8 mouse cellular contexts compared by ENCODE assay signal in the genomic region with DNA sequence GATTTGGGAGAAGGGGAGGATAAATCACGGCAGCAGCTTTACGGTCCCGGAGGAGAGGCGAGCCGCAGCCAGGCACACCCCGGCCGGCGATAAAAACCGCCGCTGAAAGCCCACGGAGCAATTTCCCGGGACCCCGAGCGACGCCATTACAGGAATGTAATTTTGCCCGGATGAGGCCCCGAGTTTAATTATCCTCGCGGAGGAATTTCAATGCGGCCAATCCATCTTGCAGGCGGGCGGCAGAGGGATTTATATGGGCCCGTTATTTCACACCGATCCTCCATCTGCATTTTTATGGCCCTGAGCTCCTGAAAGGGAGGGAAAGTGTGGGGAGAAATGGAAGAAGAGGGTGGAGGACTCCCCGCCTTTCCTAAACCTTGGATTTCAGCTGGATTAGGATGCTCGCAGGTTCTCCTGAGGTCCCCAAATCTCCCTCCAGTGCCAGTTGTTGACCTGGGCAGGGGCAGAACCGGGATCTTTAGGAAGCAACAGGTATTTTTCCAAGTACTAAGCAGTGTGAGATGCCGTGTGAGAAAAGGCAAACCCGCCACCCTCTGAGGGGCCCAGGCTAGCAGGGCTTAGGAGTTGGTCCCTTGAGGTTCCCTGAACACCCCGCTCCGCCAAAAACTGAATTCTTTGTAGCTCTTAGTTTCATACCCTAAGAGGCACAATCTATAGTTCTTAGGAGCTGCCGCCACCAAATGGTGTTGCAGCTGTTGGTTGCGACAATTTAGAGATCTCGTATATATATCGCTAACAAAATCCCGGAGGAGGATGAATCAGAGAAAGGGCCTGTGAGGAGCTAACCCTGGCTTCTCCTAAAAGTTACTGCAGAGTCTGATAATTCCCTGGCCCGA. TPM values are rescaled to one million over a fixed set of nuclear protein-coding genes. Genes with fewer than 3 reads are reported as not detected.
DNase-seq lines count a peak whose midpoint lies in the region; ATAC-seq and TF ChIP-seq lines count a peak whose summit lies in the region.

A gene (minus strand): TSS at position 138 of the 857 bp plus-strand sequence.

- in situ Hi-C loops in ES-E14 (cut with MboI; ENCODE audit: low sequenced_read_pairs in 2 of 2, unreplicated experiment in 2 of 2), result no loop called here

- H3K9me3 ChIP-seq in ES-E14 (ENCODE audit: control insufficient read depth, insufficient read depth, low read depth, low read length), result no peaks in the 10 kb centered on the region
- H3K9me3 ChIP-seq in forebrain, embryonic 10.5 days, result no peaks in the 10 kb centered on the region
- H3K9me3 ChIP-seq in heart, embryonic 16.5 days (replicated peaks; ENCODE audit: control insufficient read depth, low read length), result no peaks in the 10 kb centered on the region
- no peaks in the 10 kb centered on the region for H3K9me3 ChIP-seq in neural tube, embryonic 14.5 days (ENCODE audit: control insufficient read depth, low read length)

- H3K27ac ChIP-seq in ES-E14 (ENCODE audit: insufficient read depth, low read depth, low read length, poor library complexity, severe bottlenecking), result peak within 1 kb of the TSS; percentile 73
- peak within 1 kb of the TSS; percentile 100 for H3K27ac ChIP-seq in forebrain, embryonic 10.5 days
- H3K27ac ChIP-seq in heart, embryonic 16.5 days (ENCODE audit: low read length), result peak within 1 kb of the TSS; percentile 100
- H3K27ac ChIP-seq in neural tube, embryonic 14.5 days (ENCODE audit: low read depth, low read length), result peak within 1 kb of the TSS; percentile 97

- peak within 1 kb of the TSS; percentile 79 for H3K9ac ChIP-seq in ES-E14 (ENCODE audit: insufficient read depth, low read depth, low read length, poor library complexity, severe bottlenecking)
- H3K9ac ChIP-seq in heart, embryonic 16.5 days (ENCODE audit: low read length), result peak within 1 kb of the TSS; percentile 95
- peak within 1 kb of the TSS; percentile 74 for H3K9ac ChIP-seq in neural tube, embryonic 14.5 days (replicated peaks; ENCODE audit: low read depth, low read length)

- H3K27me3 ChIP-seq in forebrain, embryonic 10.5 days (ENCODE audit: poor library complexity, severe bottlenecking), result no peaks in the 10 kb centered on the region
- no peaks in the 10 kb centered on the region for H3K27me3 ChIP-seq in heart, embryonic 16.5 days (ENCODE audit: control insufficient read depth, insufficient read depth, low read length)
- no peaks in the 10 kb centered on the region for H3K27me3 ChIP-seq in neural tube, embryonic 14.5 days (ENCODE audit: control insufficient read depth, insufficient read depth, low read length)

- peak; percentile 26 for DNase-seq in ES-E14 (ENCODE audit: low read depth, low spot score)
- peak; percentile 28 for DNase-seq in adrenal gland, postnatal 25 days
- peak; percentile 64 for DNase-seq in forebrain, embryonic 10.5 days (ENCODE audit: extremely low spot score, low spot score)
- DNase-seq in kidney, postnatal 10 days, result peak; percentile 70
- DNase-seq in lung, adult 18-20 months, result peak; percentile 28 to 30
- peak; percentile 52 to 61 for DNase-seq in urinary bladder, postnatal 4 days (ENCODE audit: low spot score in 2 of 2)

- H3K4me3 ChIP-seq in ES-E14 (ENCODE audit: insufficient read depth in 1 of 2, low read depth in 1 of 2, low read length in 2 of 2, poor library complexity in 1 of 2, severe bottlenecking in 1 of 2), result peak within 1 kb of the TSS; percentile 44 to 61
- H3K4me3 ChIP-seq in forebrain, embryonic 10.5 days, result peak within 1 kb of the TSS; percentile 82
- peak within 1 kb of the TSS; percentile 68 for H3K4me3 ChIP-seq in heart, embryonic 16.5 days (ENCODE audit: low read length)
- peak within 1 kb of the TSS; percentile 39 for H3K4me3 ChIP-seq in neural tube, embryonic 14.5 days (ENCODE audit: low read depth, low read length)

- WGBS in forebrain, embryonic 10.5 days, result 3% methylated on average over 37 of the region's 37 CpGs
- WGBS in heart, embryonic 16.5 days, result 6% methylated on average over 37 of the region's 37 CpGs
- WGBS in neural tube, embryonic 14.5 days, result under 1% methylated on average over 37 of the region's 37 CpGs

- peaks cover 7% of the 10 kb centered on the region in 2 experiments for H3K4me1 ChIP-seq in ES-E14 (ENCODE audit: control insufficient read depth in 2 of 2, insufficient read depth in 2 of 2, low read length in 2 of 2, poor library complexity in 1 of 2)
- peaks cover 51% of the 10 kb centered on the region for H3K4me1 ChIP-seq in forebrain, embryonic 10.5 days
- peaks cover 30% of the 10 kb centered on the region for H3K4me1 ChIP-seq in heart, embryonic 16.5 days (ENCODE audit: control insufficient read depth, insufficient read depth, low read length)
- peaks cover 21% of the 10 kb centered on the region for H3K4me1 ChIP-seq in neural tube, embryonic 14.5 days (ENCODE audit: control insufficient read depth, insufficient read depth, low read length)

- no peak for ATAC-seq in heart, embryonic 16.5 days (replicated peaks; ENCODE audit: extremely low read depth, insufficient read depth, low FRiP score)
- ATAC-seq in neural tube, embryonic 14.5 days (ENCODE audit: low read depth), result peak; percentile 47

- peaks cover 15% of the 10 kb centered on the region for H3K36me3 ChIP-seq in ES-E14 (ENCODE audit: control insufficient read depth, insufficient read depth, low read length, poor library complexity, severe bottlenecking)
- H3K36me3 ChIP-seq in forebrain, embryonic 10.5 days (replicated peaks), result peaks cover 21% of the 10 kb centered on the region
- peaks cover 5% of the 10 kb centered on the region; the same call in 1 of the 2 replicates for H3K36me3 ChIP-seq in heart, embryonic 16.5 days (ENCODE audit: control insufficient read depth, insufficient read depth)
- H3K36me3 ChIP-seq in neural tube, embryonic 14.5 days (ENCODE audit: control insufficient read depth, insufficient read depth, low read length), result 0 out of 2 replicates have a peak, but pooled peaks cover under 1% of the 10 kb centered on the region

- peak within 1 kb of the TSS; percentile 95 for H3K4me2 ChIP-seq in heart, embryonic 16.5 days (ENCODE audit: low read depth, low read length)
- H3K4me2 ChIP-seq in neural tube, embryonic 14.5 days (ENCODE audit: low read depth, low read length), result peak within 1 kb of the TSS; percentile 71

TF ChIP-seq in ES-E14, 5 proteins besides CTCF, POLR2A, EP300 and RAD21:
- TF ChIP-seq MAFK (IDR thresholded peaks at IDR 0.05; ENCODE audit: insufficient read depth, low read depth, low read length) (no peak), ZC3H11A (IDR thresholded peaks at IDR 0.05; ENCODE audit: borderline replicate concordance, low read depth, low read length) (no peak), CHD2 (IDR thresholded peaks at IDR 0.05; ENCODE audit: low read depth, low read length) (no peak), ZNF384 (IDR thresholded peaks at IDR 0.05; ENCODE audit: low read depth, low read length) (no peak), HCFC1 (IDR thresholded peaks at IDR 0.05; ENCODE audit: borderline replicate concordance, insufficient read depth, low read length) (no peak; the same call in 1 of the 2 replicates)
TF ChIP-seq in ES-E14: peak in this region for 0.

RNA-seq across cellular contexts. Expression of the gene that starts here (rescaled TPM):
- 448 and 519 TPM in 2 replicates for total RNA-seq in ES-E14 (2012; rRNA removed)
- total RNA-seq in adrenal gland, postnatal 25 days (2021), result 13.8 and 32.0 TPM in 2 replicates
- polyA plus RNA-seq in forebrain, embryonic 10.5 days (2016; fragmentation: Nextera tagmentation; extraction: Ambion mirVana), result 65.1 and 69.2 TPM in 2 replicates
- polyA plus RNA-seq in heart, embryonic 16.5 days (2015; fragmentation: Nextera tagmentation; extraction: Ambion mirVana), result 62.2 and 66.0 TPM in 2 replicates
- 44.6 and 47.5 TPM in 2 replicates for polyA plus RNA-seq in neural tube, embryonic 14.5 days (2014; fragmentation: Nextera tagmentation; extraction: Ambion mirVana)

Comparison
In these comparisons a context has a peak if more than half of its experiments do, and no peak if none do; other contexts are left out.
1. RNA of the gene that starts here (total RNA-seq): 448 to 519 TPM in ES-E14; 13.8 to 32.0 TPM in adrenal gland, postnatal 25 days; every median in the first group is over 10 times any median in the second.
2. Peak in every context shown above with its lines, with median percentiles within 50 percentile points of each other: DNase-seq, H3K27ac ChIP-seq, H3K4me3 ChIP-seq and H3K9ac ChIP-seq.